Mouse (Mus musculus) gastrocnemius, postnatal 25 days (tissue): ENCODE data around the gene Cldn7. TPM values are rescaled to one million over a fixed set of nuclear protein-coding genes. Genes with fewer than 3 reads are reported as not detected.

Experiments used
- DNase-seq: peaks from one replicate; pipeline ENCODE4 v3.0.0; 2022
- total RNA-seq, 2 experiments: library from RNA; stranded (reverse); gene quantifications; 1 replicate in 1 of 2; 2 replicates in 1 of 2; pipeline ENCODE4 v1.2.3; 2021

Cldn7 gene
- total RNA-seq, 2 experiments from 2014 or later = 0.91 TPM; not detected in 1

DNA sequence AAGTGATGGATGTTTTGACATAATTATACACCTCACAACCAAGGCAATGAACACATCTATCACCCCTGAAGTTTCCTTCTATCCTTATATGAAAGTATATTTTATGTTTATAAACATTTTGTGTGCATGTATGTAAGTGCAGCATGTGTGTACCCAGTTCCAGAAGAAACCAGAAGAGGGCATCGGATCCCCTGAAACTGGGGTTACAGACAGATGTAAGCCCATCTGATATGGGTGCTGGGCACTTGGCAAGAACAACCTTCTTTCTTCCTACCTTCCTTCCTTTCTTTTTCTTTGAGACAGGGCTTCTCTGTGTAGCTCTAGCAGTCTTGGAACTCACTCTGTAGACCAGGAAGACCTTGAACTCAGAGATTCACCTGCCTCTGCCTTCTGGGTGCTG is 8.4 kb upstream of the Cldn7 start:
- no peak for DNase-seq

- DNase-seq = no peak
Measured at GRCm38 (mm10) chr11:69960616-69961015, 4.0 kb upstream of the Cldn7 start.

DNA sequence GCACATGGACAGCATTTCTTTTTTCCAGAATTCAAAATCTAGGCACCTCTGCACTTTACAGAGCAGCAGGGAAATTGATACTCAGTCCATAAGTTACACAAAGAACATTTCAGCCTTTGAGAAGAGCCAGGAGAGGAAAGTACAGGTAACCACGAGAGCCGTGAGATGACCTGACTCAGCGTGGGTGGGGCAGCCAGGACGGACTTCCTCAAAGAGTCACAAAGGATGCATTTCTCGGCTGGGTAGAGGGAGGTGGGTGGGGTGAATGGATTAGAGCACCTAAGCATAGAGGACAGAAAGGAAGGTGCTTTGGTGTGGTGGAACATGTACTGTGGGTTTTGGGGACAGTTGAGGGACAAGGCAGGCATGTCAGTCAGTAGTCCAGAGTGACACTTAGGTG is 2.7 kb upstream of the Cldn7 start:
- DNase-seq = no peak

DNA sequence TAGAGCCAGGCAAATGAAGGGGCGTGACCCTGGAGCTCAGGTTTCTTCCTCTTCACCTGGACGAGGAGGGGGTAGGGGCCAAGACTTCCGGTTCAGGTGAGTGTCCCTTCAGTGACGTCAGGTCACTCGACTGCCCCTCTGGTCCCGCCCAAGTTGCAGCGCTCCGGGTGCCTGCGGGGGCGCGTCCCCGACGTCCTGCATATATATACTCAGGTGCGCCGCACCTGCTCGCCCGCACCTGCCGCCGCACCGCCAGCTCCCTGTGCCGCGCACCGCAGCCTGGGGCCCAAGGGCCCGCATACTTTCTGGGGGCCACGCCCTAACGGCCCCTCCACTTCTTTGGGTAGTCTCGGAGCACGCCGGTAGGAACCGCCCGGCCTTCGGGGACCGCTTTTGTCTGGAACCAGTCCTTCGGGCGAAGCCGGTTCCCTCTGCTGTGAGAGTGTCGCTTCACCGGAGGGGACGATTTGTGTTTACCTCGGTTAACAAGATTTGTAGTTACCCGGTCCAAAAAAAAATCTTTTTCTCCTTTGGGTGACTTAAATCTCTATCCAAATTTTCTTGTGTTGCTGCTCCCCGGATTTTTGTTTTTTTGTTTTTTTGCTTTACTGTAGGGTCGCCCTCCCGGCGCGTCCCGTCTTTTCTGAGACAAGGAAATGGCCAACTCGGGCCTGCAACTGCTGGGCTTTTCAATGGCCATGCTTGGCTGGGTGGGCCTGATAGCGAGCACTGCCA is 859 bp downstream of the Cldn7 start:
- no peak for DNase-seq

DNA sequence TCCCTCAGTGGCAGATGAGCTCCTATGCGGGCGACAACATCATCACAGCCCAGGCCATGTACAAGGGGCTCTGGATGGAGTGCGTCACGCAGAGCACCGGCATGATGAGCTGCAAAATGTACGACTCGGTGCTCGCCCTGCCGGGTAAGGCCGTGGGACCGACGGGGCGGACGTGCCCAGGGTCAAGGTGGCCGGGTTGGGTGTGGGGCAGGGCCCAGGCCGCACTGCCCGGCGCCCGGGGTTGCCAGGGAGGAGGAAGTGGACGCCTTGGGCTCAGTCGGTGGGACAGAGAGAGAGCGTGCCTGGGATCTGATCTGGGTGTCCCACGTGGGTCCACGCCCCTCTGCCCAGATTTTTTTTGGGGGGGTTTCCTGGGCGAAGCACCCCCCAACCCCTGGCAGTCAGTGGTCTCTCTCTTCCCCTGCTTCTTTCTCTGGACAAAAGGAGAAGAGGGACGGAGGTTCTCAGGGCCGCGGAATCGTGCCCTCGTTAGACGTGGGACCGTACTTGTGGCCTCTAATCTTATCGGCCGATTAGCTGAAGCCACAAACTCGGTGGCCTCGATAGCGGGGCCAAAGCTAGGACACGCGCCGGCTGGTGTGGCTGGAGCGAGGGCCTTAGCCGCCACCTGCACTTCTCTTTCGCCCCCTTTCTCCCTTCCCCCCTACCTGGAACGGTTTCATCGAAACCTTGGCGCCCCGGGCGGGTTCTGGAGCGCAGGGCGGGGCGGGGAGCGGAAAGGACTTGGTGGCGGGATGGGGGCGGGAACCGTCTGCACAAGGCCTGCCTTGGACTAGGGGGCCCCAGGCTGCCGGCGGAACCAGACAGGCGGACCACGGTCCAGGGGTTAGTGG is 1.7 kb downstream of the Cldn7 start:
- no peak for DNase-seq

- no peak for DNase-seq
Measured at GRCm38 (mm10) chr11:69966860-69967517, 2.4 kb downstream of the Cldn7 start.

DNA sequence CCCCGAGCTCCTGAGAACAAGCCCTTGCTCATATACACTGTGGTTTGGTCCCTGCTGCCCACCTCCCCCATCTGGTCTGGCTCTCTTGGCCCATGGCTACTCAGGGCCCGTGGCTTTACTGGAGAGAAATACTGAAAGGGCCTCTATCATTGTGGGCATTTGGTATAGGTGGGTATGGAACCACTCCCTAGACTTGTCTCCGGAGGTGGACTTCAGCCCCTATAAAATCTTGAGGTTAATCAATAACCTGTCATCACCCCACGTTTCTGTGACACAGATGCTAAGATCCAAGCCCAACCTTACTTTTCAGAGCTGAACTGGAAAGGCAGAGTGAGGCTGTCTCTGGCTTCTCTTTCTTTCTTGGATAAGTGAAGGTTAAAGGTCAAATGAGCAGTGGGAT is 4.2 kb downstream of the Cldn7 start:
- DNase-seq = no peak

DNA sequence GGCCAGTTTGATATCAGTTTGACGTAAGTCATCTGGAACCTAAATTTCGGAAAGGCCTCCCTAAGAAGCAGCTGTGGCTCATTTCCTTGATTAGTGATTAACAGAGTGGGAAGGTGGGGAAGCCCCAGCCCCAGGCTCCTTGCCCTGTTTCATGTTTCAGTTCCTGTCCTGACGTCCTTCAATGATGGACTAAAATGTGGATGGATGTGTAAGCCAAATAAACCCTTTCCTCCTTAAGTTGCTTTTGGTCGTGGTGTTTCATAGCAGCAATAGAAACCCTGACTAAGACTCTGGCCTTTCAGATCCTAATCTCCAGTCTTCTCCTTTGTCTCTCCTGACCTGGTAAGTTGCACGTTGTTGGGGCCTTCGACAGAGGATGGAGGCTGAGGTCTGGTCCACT is 5.6 kb downstream of the Cldn7 start:
- no peak for DNase-seq

DNA sequence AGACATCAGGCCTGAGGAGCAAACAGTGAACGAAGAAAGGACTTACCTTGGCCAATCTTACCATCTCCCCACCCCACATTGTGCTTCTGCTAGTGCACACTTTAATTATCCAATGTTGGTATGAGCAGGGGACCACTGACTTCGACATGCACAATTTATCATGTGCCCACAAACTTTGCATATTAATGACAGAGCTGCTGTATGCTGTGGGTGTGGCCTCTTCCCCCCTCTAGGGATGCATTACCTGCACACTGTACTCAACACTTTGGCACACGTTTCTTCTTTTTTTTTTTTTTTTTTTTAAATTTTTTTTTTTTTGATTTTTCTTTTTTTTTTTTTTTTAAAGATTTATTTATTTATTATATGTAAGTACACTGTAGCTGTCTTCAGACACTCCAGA is 6.2 kb downstream of the Cldn7 start:
- DNase-seq = no peak

DNA sequence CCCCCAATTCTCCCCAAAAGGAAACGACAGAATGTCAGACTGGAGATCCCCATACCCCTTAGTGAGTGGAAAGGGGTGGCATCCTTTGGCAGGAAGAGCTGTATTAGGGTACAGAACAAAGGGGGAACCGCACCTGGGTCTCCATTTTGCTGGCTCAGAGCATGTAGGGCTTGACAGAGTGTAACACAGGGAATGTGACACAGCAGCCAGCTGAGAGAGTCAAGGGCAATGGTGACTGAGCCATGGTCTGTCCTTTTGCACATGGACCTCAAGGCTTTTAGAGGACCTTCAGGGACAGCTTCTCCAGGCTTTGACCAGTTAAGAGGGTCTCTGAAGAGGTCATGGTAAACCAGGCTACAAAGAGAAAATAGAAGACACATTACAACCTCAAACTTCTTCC is 10.3 kb downstream of the Cldn7 start:
- DNase-seq = no peak

DNA sequence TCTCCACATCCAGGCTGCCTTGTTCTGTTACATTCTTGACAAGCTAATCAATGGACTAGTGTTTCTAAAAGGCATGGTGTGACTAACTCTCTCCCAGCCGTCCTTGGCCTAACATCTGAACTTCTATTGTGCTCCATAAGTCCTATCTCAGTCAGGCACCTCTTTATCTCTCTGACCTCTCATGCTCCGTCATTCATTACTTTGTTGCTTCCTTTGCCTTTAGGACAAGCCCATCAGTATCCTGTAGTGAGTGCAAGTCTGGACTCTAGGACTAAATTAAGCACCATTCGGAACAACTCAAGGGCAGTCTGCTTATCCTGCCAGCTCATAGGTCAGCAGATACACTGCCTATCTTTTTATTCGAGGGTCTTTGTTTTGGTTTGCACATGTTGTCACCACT is 11.7 kb downstream of the Cldn7 start:
- no peak for DNase-seq

DNA sequence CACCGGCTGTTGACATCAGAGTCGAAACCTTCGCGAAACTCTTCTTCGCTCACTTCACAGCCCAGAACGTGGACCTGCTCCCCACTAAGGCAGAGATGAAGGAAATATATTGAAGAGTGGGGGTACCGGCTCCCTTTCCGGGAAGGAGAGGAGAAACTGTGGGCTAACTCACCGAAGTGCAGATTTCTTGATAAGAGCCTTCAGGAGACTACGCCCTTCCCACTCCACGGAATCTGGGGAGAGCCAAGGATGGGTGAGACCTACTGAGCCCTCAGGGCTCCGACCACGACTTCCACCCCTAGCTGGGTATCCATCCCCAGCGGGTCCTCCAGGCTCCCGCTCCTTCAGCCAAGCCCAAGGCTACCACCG is 15.2 kb downstream of the Cldn7 start:
- no peak for DNase-seq

- DNase-seq = peak; percentile 97
Measured at GRCm38 (mm10) chr11:69980196-69981140, 15.9 kb downstream of the Cldn7 start.

DNA sequence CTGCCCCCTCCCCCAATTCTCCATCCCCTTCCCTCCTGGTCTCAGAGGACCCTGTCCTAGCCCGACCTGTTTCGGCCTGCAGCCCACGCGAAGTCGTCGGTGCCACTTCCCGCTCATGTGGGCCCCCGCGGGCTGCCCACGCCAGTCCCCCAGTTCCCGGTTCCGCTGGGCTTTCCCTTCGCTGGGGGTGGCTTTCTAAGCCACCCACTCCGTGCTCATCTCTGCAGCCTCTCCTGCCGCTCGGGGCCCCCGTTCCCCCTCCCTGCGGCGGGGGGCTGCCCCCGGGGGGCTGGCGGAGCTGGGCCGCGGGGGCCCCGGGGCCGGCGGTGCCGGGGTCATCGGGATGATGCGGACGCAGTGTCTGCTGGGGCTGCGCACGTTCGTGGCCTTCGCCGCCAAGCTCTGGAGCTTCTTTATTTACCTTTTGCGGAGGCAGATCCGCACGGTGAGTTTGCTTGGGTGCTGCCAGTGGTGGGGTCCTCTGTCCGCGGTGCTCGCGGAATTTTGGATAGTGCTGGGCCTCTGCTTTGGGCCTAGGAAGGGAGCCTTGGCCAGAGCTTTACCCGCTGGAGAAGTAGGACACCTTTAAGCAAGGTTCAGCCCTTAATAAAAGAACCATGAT is 16.7 kb downstream of the Cldn7 start, which contains the start of gene Ctdnep1:
Gene Ctdnep1 (plus strand): TSS at position 16 of the 622 bp plus-strand sequence.
- no peak for DNase-seq

DNA sequence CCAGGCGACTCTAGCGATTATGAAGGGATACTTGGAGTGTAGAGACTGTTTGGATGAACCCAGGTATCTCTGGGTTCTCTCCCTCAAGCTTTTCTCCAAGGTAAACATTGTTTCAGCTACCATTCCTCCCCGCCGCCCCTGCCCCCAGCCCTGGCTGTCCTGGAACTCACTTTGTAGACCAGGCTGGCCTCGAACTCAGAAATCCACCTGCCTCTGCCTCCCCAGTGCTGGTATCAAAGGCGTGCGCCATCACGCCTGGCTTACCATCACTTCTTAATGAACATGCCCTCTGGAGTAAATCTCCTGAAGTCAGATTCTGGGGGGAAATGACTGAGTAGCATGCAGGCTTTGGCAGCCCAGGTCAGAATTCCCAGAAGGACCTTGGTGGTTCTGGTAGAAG is 17.6 kb downstream of the Cldn7 start, which contains the start of gene Elp5:
Gene Elp5 (minus strand): TSS at position 293 of the 400 bp plus-strand sequence.
- no peak for DNase-seq

DNA sequence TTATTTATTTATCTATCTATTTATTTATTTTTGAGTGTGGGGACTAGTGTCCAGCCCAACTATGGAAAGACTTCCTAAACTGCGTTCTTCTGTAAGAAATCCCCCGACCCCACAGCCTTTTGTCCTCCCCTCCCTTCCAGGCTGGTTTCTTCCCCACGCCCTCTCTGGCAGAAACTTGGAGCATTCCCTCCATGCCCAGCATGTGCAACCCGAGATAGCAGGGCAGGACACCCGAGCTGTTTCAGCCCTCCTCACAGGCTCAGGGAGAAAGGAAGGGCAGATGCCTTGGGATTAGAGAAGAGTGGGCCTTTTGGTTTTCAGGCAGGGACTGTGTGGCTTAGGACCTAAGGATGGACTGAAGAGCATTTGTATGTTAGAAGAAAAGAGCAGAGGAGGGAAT is 18.3 kb downstream of the Cldn7 start:
- DNase-seq = peak; percentile 74

- peak; percentile 71 for DNase-seq
Measured at GRCm38 (mm10) chr11:69983377-69983776, 18.8 kb downstream of the Cldn7 start.

GRCm38 (mm10) chr11:69984431-69984830 is 19.9 kb downstream of the Cldn7 start:
- DNase-seq = no peak

DNA sequence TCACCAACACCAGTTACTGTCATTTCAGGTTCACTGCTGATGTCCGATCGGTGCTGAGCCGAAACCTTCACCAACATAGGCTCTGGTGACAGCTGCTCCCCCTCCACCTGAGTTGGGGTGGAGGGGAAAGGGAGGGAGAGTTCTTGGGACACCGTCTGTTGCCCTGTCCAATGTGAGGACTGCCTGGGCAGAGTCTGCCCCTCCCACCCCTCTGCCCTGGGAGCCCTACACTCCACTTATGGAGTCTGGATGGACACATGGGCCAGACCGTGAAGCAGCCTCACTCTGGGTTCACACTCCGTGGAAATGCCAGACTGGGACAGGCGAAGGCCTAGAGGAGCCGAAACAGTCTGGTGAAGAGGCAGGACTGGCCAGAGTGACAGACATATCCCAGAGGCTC is 25.4 kb downstream of the Cldn7 start:
- no peak for DNase-seq

GRCm38 (mm10) chr11:69990850-69991691 is 26.5 kb downstream of the Cldn7 start, which contains the start of gene Gabarap:
Gene Gabarap (plus strand): TSS chr11:69991143.
- DNase-seq = peak; percentile 95
